Mouse (Mus musculus): Measurements from ENCODE around the gene Gpsm2. TPM values are rescaled to one million over a fixed set of nuclear protein-coding genes. Genes with fewer than 3 reads are reported as not detected.

The Gpsm2 gene
- polyA plus RNA-seq (2012; rRNA removed; ENCODE audit: low replicate concordance), result 1.9 and 18.5 TPM in 2 replicates

DNA sequence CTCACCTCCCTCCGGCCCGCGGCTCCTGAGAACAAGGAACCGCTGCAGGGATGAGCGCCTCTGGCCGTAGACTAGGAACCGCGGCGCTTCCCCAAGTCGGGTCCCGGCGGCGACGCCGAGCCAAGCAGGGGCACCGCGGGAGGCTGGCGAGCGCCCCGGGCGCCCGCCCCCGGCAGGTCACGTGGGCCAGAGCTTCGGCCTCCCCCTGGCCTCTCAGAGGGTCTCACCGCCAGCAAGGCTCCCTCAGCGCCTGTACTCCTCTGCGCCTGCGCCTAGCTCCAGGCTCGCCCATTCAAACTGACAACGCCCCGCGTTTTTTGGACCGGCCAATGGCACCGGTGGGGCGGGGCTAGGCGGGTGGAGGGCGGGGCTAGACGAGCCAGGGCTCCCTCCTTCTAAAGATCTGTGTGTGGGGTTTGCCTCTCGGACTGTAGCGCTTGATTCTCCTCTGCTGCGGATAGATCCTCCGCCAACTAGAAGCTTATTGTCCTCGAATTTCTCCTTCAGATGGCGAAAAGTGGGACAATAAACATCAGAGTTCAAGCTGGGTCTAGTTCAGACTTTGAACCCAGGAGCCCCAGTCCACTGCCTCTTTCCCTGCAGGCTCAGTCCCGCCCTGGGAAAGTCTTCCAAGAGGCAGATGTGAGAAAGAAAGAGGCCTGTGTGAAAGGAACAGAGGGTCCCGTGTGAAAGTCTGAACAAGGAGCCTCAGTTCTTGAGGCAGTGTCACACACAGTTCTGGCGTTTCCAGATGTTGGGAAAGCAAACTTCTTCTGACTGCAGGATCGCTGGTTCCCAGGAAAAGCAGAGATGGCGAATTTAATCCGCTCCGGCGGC, at the start of gene Gpsm2:
TSS of gene Gpsm2 (minus strand) at position 274 of the 837 bp plus-strand sequence.

DNA sequence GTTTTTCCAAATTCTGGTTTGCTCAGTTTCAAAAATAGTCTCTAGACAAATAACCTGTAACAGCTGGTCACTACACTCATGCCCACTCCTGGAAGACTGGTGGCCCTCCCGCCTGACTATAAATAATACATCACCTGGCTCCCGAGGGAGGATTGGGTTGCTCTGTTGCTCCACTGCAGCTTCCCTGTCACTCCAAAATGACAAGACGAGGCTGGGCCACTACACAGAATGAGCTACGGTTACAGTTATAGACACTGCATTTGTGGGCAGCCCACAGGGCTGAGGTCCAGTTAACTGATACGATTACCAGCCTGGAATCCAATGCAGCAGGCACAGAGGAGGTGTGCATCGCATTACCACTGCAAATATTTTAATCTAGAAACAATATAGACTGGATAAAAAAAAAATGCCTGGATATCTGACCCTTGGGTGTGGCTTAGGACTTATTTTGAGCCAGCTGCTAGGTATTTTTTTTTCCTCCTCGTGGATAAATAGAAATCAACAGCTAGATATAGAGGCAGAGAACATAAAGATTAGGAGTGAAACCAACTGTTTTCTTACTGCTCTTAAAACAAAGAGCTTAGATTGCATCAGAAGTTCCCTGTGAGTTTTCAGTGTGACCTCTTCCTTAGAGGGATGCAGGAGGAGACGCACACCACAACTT, 17.1 kb upstream of the Gpsm2 start, which contains the start of gene Aknad1:
TSS of gene Aknad1 (plus strand) at position 614 of the 664 bp plus-strand sequence.

DNA sequence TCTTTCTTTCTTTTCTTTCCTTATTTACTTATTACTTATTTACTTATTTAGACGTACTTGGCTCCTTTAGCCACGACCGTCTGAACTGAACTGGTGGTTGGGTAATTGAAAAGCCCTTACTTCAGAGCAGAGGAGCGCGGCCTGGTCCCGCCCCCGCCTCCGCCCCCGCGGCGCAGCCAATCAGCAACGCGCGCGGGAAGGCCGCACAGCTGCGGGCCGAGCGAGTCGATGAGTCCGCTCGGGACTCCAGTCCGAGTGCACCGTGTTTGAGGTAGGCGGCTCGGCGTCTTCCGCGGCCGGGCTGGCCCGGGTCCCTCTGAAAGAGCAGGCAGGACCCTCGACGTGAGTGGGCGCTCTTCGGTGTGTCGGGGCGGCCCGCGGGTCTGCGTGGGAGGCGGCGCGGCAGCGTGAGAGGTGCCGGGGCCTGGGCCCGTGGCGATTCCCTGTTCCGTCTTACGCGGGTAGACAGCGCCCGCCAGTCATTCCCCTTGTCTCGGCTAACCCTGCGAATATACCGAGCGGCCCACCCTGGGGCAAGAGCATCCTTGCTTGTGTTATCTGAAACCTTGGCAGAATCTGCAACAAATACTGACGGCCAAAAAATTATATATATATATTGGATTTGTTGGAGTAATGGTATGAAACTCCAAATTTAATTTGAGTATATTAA, 68.3 kb downstream of the Gpsm2 start, which contains the start of gene Clcc1:
TSS of gene Clcc1 (plus strand) at position 204 of the 670 bp plus-strand sequence.

Other genes with a start within 250 kb of the Gpsm2 start
- gene 1700013F07Rik, start 188.2 kb downstream of the Gpsm2 start, polyA plus RNA-seq (2012; rRNA removed; ENCODE audit: low replicate concordance), result 0.29 and 0.37 TPM in 2 replicates
- gene 5330417C22Rik, start 185.8 kb downstream of the Gpsm2 start, polyA plus RNA-seq (2012; rRNA removed; ENCODE audit: low replicate concordance), result 0.04 and 1.9 TPM in 2 replicates
- gene Tmem167b, start 159.8 kb downstream of the Gpsm2 start, polyA plus RNA-seq (2012; rRNA removed; ENCODE audit: low replicate concordance), result 6.8 and 10.8 TPM in 2 replicates
- 3.9 and 7.2 TPM in 2 replicates for gene Taf13, start 150.6 kb downstream of the Gpsm2 start, polyA plus RNA-seq (2012; rRNA removed; ENCODE audit: low replicate concordance)
- 7.1 and 8.7 TPM in 2 replicates for gene Wdr47, start 131.0 kb downstream of the Gpsm2 start, polyA plus RNA-seq (2012; rRNA removed; ENCODE audit: low replicate concordance)
- gene Clcc1, start 68.4 kb downstream of the Gpsm2 start, polyA plus RNA-seq (2012; rRNA removed; ENCODE audit: low replicate concordance), result 28.8 and 47.1 TPM in 2 replicates
- gene Aknad1, start 17.3 kb upstream of the Gpsm2 start, polyA plus RNA-seq (2012; rRNA removed; ENCODE audit: low replicate concordance), result 0.09 and 0.42 TPM in 2 replicates
- gene Stxbp3, start 118.2 kb upstream of the Gpsm2 start, polyA plus RNA-seq (2012; rRNA removed; ENCODE audit: low replicate concordance), result 15.4 and 16.0 TPM in 2 replicates
- gene Fndc7, start 167.7 kb upstream of the Gpsm2 start, polyA plus RNA-seq (2012; rRNA removed; ENCODE audit: low replicate concordance), result 0.43 and 0.93 TPM in 2 replicates
- 31.7 and 57.2 TPM in 2 replicates for gene Prpf38b, start 189.4 kb upstream of the Gpsm2 start, polyA plus RNA-seq (2012; rRNA removed; ENCODE audit: low replicate concordance)
- 0.08 TPM in 1 of 2 replicates, not detected in the other for gene Henmt1, start 217.6 kb upstream of the Gpsm2 start, polyA plus RNA-seq (2012; rRNA removed; ENCODE audit: low replicate concordance)
- 0.90 TPM in 1 of 2 replicates, not detected in the other for gene Gm9857, start 218.1 kb upstream of the Gpsm2 start, polyA plus RNA-seq (2012; rRNA removed; ENCODE audit: low replicate concordance)

Data from subcutaneous adipose tissue, adult 2 months (tissue).